Mouse (Mus musculus) stomach, embryonic 14.5 days (tissue): ENCODE measurements around the gene Bfsp2. TPM values are rescaled to one million over a fixed set of nuclear protein-coding genes. Genes with fewer than 3 reads are reported as not detected.

Experiments
- ATAC-seq: fragments of 200-750 bp; cut with Nextera tagmentation; 2 replicates; pipeline ENCODE4 v1.8.0; 2017; ENCODE audit warnings: low read depth, moderate TSS enrichment; ENCODE audit not compliant: insufficient number of reproducible peaks, insufficient read depth, low FRiP score
- H3K27ac ChIP-seq: fragments of 300-500 bp; sonication (generic); 2 replicates; pipeline ENCODE4 v1.5.1; 2014; ENCODE audit warnings: mild to moderate bottlenecking, low read length, moderate library complexity, mixed read lengths
- H3K27me3 ChIP-seq: fragments of 300-500 bp; sonication (generic); 2 replicates; pipeline ENCODE4 v1.6.1; 2014; ENCODE audit warnings: low read length, control low read depth, mixed read lengths; ENCODE audit not compliant: control insufficient read depth, insufficient read depth
- H3K36me3 ChIP-seq: fragments of 300-500 bp; sonication (generic); 2 replicates; pipeline ENCODE4 v1.6.1; 2014; ENCODE audit warnings: mild to moderate bottlenecking, control low read depth, low read length, moderate library complexity, mixed read lengths; ENCODE audit not compliant: control insufficient read depth, insufficient read depth
- H3K4me1 ChIP-seq: fragments of 300-500 bp; sonication (generic); 2 replicates; pipeline ENCODE4 v1.6.1; 2014; ENCODE audit warnings: low read length, control low read depth, mixed read lengths; ENCODE audit not compliant: control insufficient read depth, insufficient read depth
- H3K4me2 ChIP-seq: fragments of 300-500 bp; sonication (generic); replicated peaks from 2 replicates; pipeline ENCODE4 v1.6.1; 2014; ENCODE audit warnings: low read depth, low read length, control low read depth
- H3K4me3 ChIP-seq: fragments of 300-500 bp; sonication (generic); 2 replicates; pipeline ENCODE4 v1.5.1; 2014; ENCODE audit warnings: low read depth, low read length, control low read depth
- H3K9ac ChIP-seq: fragments of 300-500 bp; sonication (generic); replicated peaks from 2 replicates; pipeline ENCODE4 v1.6.1; 2014; ENCODE audit warnings: low read depth, mild to moderate bottlenecking, control low read depth, low read length, moderate library complexity, mixed read lengths
- H3K9me3 ChIP-seq: fragments of 300-500 bp; sonication (generic); 2 replicates; pipeline ENCODE4 v1.6.1; 2016; ENCODE audit warnings: low read depth, low read length, control low read depth; ENCODE audit not compliant: control insufficient read depth
- WGBS: fragments of 180-500 bp; shearing (Covaris S2); extraction: QIAGEN DNeasy Blood & Tissue Kit; methylation state at CpG from one replicate; pipeline ENCODE4 v1.1.7; 2014; 5-methylcytosine and 5-hydroxymethylcytosine counted together
- polyA plus RNA-seq: library from polyadenylated mRNA; unstranded; fragments of >200 nt; fragmentation: Nextera tagmentation; extraction: Ambion mirVana; gene quantifications from 2 replicates; pipeline ENCODE4 v1.2.1, GENCODE M21; 2014

The Bfsp2 gene
- polyA plus RNA-seq, 1 experiment from 2014 or later = 0.45 TPM

DNA sequence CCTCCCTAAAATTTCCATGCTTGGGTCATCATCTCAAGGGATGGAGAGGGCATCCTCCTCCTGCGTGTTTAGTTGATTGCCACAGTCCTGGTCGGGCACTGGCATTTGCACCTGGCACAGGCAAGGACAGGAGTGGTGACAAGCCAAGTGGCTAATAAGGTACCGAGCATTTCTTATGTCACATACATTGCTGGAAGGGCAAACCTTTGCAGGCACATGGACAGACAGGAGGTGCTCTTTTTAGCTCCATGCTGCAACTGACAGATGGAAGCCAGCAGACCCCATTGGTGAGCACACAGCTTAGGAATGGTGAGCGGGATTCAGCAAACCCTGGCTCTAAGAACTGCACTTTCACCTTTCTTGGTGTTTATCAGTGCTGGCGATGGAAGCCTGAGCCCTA lies 24.8 kb upstream of the Bfsp2 start:
- no peak overlapping the region for H3K9ac ChIP-seq
- WGBS = 75% methylated on average over 5 of the region's 5 CpGs

DNA sequence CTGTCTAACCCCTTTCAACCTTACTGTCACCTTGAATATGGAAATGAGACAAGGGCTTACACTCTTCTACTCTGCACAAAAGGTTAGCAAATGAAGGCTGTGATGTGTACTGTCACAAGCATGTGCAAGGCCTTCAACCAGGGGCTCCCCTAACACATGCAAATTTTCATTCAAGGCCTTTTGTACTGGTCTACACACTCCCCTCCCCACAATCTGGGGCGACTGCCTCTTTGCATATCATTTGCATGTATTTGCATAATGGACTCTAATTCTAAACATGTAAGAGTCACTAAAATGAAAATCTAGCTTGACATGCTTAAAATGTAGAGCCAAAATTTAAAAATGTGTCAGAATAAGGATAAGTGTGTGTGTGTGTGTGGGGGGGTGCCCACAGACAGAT lies 24.4 kb upstream of the Bfsp2 start:
- ATAC-seq = no peak
- Histone ChIP-seq H3K4me1 (peaks cover 3% of the 10 kb centered on the region; the same call in 1 of the 2 replicates), H3K4me3 (no peak overlapping the region), H3K27me3 (no peaks in the 10 kb centered on the region), H3K27ac (no peak overlapping the region), H3K9ac (no peak overlapping the region), H3K36me3 (no peaks in the 10 kb centered on the region), H3K9me3 (no peaks in the 10 kb centered on the region), H3K4me2 (no peak overlapping the region)
- WGBS = 84% methylated on average over 1 of the region's 1 CpGs

More for the DNA sequence above, 24.8 kb upstream of the Bfsp2 start:
- ATAC-seq = no peak
- no peaks in the 10 kb centered on the region for H3K9me3 ChIP-seq
- no peaks in the 10 kb centered on the region for H3K36me3 ChIP-seq
- H3K27ac ChIP-seq = no peak overlapping the region
- peaks cover 3% of the 10 kb centered on the region; the same call in 1 of the 2 replicates for H3K4me1 ChIP-seq
- no peaks in the 10 kb centered on the region for H3K27me3 ChIP-seq
- no peak overlapping the region for H3K4me3 ChIP-seq
- H3K4me2 ChIP-seq = no peak overlapping the region

DNA sequence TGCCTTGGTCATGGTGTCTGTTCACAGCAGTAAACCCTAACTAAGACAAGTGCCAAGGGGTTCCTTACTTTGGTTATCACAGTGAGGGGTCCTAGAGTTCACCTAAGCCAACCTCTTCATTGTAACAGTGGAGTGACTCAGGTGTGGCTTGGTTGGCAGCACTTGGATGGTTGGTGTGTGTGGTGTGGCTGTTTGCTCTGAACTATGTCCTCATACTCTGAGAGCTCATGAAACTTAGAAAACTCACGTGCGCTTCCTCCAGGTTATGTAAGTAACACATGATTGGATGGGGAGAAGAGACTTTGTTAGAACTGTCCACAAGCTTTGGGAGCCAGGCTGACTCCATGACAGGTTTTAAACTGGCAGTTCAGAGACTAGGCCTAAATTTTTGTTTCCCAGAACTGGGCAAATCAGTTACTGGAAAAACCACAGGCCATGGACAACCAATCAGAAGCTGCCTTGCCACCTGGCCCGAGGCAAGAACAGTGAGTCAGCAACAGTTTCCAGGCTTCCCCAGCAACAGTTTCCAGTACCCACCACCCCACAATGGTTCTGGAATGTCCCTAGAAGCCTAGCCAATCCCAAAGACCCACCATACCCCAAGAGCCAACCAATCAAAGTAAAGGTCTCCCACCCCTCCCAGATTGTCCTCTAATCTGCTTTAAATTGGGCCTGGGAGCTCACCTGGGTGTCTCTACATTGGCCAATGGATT lies 23.5 kb upstream of the Bfsp2 start:
- H3K4me1 ChIP-seq = peaks cover 3% of the 10 kb centered on the region; the same call in 1 of the 2 replicates
- 90% methylated on average over 3 of the region's 3 CpGs for WGBS
- H3K9ac ChIP-seq = no peak overlapping the region
- no peaks in the 10 kb centered on the region for H3K9me3 ChIP-seq
- H3K36me3 ChIP-seq = no peaks in the 10 kb centered on the region
- no peak overlapping the region for H3K4me2 ChIP-seq
- no peak overlapping the region for H3K4me3 ChIP-seq
- no peak overlapping the region for H3K27ac ChIP-seq
- H3K27me3 ChIP-seq = no peaks in the 10 kb centered on the region
- ATAC-seq = no peak

DNA sequence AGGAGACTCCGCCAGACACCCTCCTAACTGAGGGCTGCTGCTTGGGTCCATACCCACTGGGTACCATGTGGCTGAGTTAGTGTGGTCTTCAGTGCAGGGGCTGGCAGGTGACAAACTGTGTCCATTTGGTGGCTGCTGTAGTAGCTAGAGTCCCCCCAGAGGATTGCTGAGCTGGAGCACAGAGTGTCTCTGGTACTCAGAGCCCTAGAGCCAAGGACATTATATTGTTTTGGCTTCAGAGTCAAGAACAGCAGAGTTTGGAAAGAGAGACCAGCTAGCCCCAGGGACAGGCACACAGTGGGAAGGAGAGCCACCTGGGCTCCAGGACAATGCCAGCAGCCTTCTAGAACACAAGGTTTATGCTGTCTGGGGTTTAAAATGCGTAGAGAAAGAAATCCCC lies 22.4 kb upstream of the Bfsp2 start:
- Histone ChIP-seq H3K36me3 (no peaks in the 10 kb centered on the region), H3K4me1 (peaks cover 3% of the 10 kb centered on the region; the same call in 1 of the 2 replicates), H3K27ac (no peak overlapping the region), H3K27me3 (no peaks in the 10 kb centered on the region), H3K4me2 (no peak overlapping the region), H3K4me3 (no peak overlapping the region), H3K9me3 (no peaks in the 10 kb centered on the region), H3K9ac (no peak overlapping the region)
- ATAC-seq = no peak
- WGBS = 94% methylated on average over 2 of the region's 2 CpGs

DNA sequence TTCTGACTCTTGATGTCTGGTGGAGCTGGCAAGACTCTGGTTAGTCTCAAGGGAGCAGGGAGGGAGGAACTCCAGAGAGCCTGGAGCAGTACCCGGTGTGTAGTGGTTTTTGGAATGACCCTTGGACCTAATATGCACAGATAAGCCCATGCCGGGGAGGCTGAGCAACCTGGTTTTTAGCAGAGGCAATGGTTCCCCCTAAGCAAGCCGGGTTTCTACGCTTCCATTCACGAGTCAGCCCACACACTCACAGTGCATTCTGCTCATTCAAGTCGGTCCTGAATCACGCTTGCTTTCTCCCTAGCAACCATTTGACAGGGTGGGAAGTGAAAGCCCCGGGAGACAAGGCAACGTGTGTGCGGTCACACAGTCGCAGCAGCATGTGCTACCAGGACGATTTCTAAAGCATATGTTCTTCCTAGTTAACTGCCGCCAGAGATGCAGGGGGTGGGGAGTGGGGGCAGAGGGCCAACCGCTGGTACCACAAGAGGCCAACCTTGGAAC lies 21.7 kb upstream of the Bfsp2 start:
- WGBS = 24% methylated on average over 14 of the region's 14 CpGs
- ATAC-seq = no peak
- H3K4me1 ChIP-seq = no peaks in the 10 kb centered on the region; the same call in 1 of the 2 replicates
- no peak overlapping the region for H3K9ac ChIP-seq
- H3K27ac ChIP-seq = no peak overlapping the region
- no peak overlapping the region for H3K4me2 ChIP-seq
- no peaks in the 10 kb centered on the region for H3K9me3 ChIP-seq
- H3K27me3 ChIP-seq = no peaks in the 10 kb centered on the region
- H3K36me3 ChIP-seq = no peaks in the 10 kb centered on the region
- no peak overlapping the region for H3K4me3 ChIP-seq

DNA sequence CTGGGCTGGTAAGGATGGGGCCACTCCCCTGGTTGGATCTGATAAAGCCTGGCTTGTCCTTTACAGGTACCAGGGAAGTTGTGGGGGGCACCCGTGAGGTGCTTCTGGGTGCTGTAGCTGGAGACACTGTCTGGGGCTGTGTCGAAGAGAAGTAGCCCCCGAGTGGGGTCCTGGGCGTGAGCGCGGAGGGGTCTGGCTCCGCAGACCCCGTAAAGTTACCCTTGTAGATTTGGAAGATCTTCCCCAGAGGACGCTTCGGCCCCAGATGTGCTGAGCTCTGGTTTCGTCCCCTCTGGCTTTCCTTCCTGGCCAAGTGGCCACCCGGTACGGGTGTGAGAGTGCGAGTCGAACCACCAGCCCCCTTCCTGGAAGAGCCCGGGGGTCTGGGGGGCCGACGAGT lies 19.1 kb upstream of the Bfsp2 start:
- no peak overlapping the region for H3K4me2 ChIP-seq
- no peak for ATAC-seq
- H3K36me3 ChIP-seq = no peaks in the 10 kb centered on the region
- H3K27me3 ChIP-seq = no peaks in the 10 kb centered on the region
- WGBS = 91% methylated on average over 18 of the region's 18 CpGs
- no peak overlapping the region for H3K4me3 ChIP-seq
- H3K9me3 ChIP-seq = no peaks in the 10 kb centered on the region
- H3K4me1 ChIP-seq = no peaks in the 10 kb centered on the region
- H3K27ac ChIP-seq = no peak overlapping the region
- H3K9ac ChIP-seq = no peak overlapping the region

DNA sequence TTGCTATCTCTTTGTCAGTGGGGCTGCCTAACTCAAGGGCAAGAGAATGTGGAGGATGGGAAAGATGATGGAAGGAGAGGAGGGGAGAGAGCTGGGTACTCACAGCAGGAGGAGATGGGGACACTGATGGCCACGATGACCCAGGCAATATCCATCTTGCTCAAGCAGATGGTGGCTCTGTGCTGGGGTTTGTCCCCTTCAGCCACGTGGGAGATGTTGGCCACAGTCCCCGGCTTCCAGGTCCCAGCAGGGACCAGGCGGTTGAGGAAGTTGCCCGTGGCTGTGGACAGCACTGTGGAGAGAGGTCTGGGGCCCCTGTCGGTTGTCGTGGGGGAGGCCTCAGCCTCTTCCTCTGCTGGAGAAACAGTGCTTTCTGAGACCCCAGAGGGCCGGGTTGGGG lies 18.5 kb upstream of the Bfsp2 start:
- 76% methylated on average over 8 of the region's 8 CpGs for WGBS
- Histone ChIP-seq H3K36me3 (no peaks in the 10 kb centered on the region), H3K9me3 (no peaks in the 10 kb centered on the region), H3K4me3 (no peak overlapping the region), H3K27ac (no peak overlapping the region), H3K4me2 (no peak overlapping the region), H3K9ac (no peak overlapping the region), H3K27me3 (no peaks in the 10 kb centered on the region), H3K4me1 (no peaks in the 10 kb centered on the region)
- ATAC-seq = no peak

- H3K36me3 ChIP-seq = no peaks in the 10 kb centered on the region
- no peak overlapping the region for H3K9ac ChIP-seq
- H3K4me1 ChIP-seq = no peaks in the 10 kb centered on the region
- H3K27ac ChIP-seq = no peak overlapping the region
- H3K27me3 ChIP-seq = no peaks in the 10 kb centered on the region
- no peak overlapping the region for H3K4me3 ChIP-seq
- no peak for ATAC-seq
- H3K9me3 ChIP-seq = no peaks in the 10 kb centered on the region
- H3K4me2 ChIP-seq = no peak overlapping the region
- WGBS = 83% methylated on average over 11 of the region's 11 CpGs
Measured at GRCm38 (mm10) chr9:103495391-103495790, 15.2 kb upstream of the Bfsp2 start.
